Mouse (Mus musculus) brain, embryonic 14.5 days (tissue): ENCODE measurements at regions not wholly inside any gene's neighbourhood (a gene's known extent, or its start where the extent isn't known, plus 50 kb on each side); places are given as distances from the start of the nearest gene placed in this dataset.

ENCODE experiments used
- CTCF ChIP-seq: fragments of 200-500 bp; IDR thresholded peaks from 2 replicates; pipeline ENCODE4 v1.5.1; 2012; ENCODE audit warnings: inconsistent platforms, mild to moderate bottlenecking, moderate library complexity, borderline replicate concordance; ENCODE audit not compliant: insufficient read depth, insufficient read length; ENCODE audit errors: extremely low read depth
- POLR2A ChIP-seq: fragments of 200-500 bp; IDR thresholded peaks from 2 replicates; pipeline ENCODE4 v1.6.1; 2012; ENCODE audit warnings: mild to moderate bottlenecking, inconsistent platforms, borderline replicate concordance; ENCODE audit not compliant: poor library complexity, insufficient read depth, insufficient read length, severe bottlenecking; ENCODE audit errors: extremely low read depth

- TF ChIP-seq POLR2A: no peak
- TF ChIP-seq CTCF: no peak
Observed at GRCm38 (mm10) chr8:87049196-87049595, 164.1 kb upstream of the N4bp1 start.
